Mouse (Mus musculus) regulatory T cell (primary cell): ENCODE data around the gene Hnrnph2.

Experiments
- in situ Hi-C: fragments of 300-600 bp; cut with MboI, MseI; formaldehyde crosslinking; loops from one replicate; pipeline ENCODE4 v1.15.1; 2025; ENCODE audit warnings: high pct_unique_total_duplicates

Hnrnph2 gene

GRCm38 (mm10) chrX:134600659-134601379 is at the start of gene Hnrnph2, which contains the start of gene Gla:
Gene Hnrnph2, plus strand, starts transcription at chrX:134601179.
Gene Gla, minus strand, starts transcription at chrX:134601125.
- in situ Hi-C loops = no loop called here

GRCm38 (mm10) chrX:134553326-134553725 is 47.7 kb upstream of the Hnrnph2 start:
- in situ Hi-C loops = no loop called here

GRCm38 (mm10) chrX:134554425-134554824 is 46.6 kb upstream of the Hnrnph2 start:
- in situ Hi-C loops = no loop called here

GRCm38 (mm10) chrX:134564326-134564725 is 36.7 kb upstream of the Hnrnph2 start:
- in situ Hi-C loops = no loop called here

- in situ Hi-C loops = no loop called here
Measured at GRCm38 (mm10) chrX:134566536-134567222, 34.3 kb upstream of the Hnrnph2 start.

- in situ Hi-C loops = no loop called here
Measured at GRCm38 (mm10) chrX:134577896-134578295, 23.1 kb upstream of the Hnrnph2 start.

GRCm38 (mm10) chrX:134580528-134581305 is 20.3 kb upstream of the Hnrnph2 start:
- in situ Hi-C loops = no loop called here

GRCm38 (mm10) chrX:134582270-134582669 is 18.7 kb upstream of the Hnrnph2 start:
- in situ Hi-C loops = no loop called here

- in situ Hi-C loops = no loop called here
Measured at GRCm38 (mm10) chrX:134582888-134583669, 17.9 kb upstream of the Hnrnph2 start, which contains the start of gene Btk. Gene Btk, minus strand, starts transcription at chrX:134583570.

GRCm38 (mm10) chrX:134585103-134586002 is 15.6 kb upstream of the Hnrnph2 start, which contains the start of gene Rpl36a:
Gene Rpl36a, plus strand, starts transcription at chrX:134585654.
- in situ Hi-C loops = no loop called here

GRCm38 (mm10) chrX:134586447-134586846 is 14.5 kb upstream of the Hnrnph2 start:
- in situ Hi-C loops = no loop called here

GRCm38 (mm10) chrX:134588261-134588660 is 12.7 kb upstream of the Hnrnph2 start:
- in situ Hi-C loops = no loop called here

- in situ Hi-C loops = no loop called here
Measured at GRCm38 (mm10) chrX:134588997-134589396, 12.0 kb upstream of the Hnrnph2 start.

GRCm38 (mm10) chrX:134589836-134590235 is 11.1 kb upstream of the Hnrnph2 start:
- in situ Hi-C loops = no loop called here

GRCm38 (mm10) chrX:134599922-134600565 is 935 bp upstream of the Hnrnph2 start:
- in situ Hi-C loops = no loop called here

GRCm38 (mm10) chrX:134601380-134602120 is 571 bp downstream of the Hnrnph2 start:
- in situ Hi-C loops = no loop called here

- in situ Hi-C loops = no loop called here
Measured at GRCm38 (mm10) chrX:134609472-134609871, 8.5 kb downstream of the Hnrnph2 start.

- in situ Hi-C loops = no loop called here
Measured at GRCm38 (mm10) chrX:134610984-134611383, 10.0 kb downstream of the Hnrnph2 start.
